Mouse (Mus musculus): ENCODE measurements around the gene Zp2. TPM values are rescaled to one million over a fixed set of nuclear protein-coding genes. Genes with fewer than 3 reads are reported as not detected.
A peak's percentile ranks its signal among the peaks of the same experiment; 100 is the strongest.

Zp2 gene
- polyA plus RNA-seq, 1 experiment, result not detected

GRCm38 (mm10) chr7:120163581-120164251 is 18.6 kb upstream of the Zp2 start:
- no peaks in the 10 kb centered on the region for H3K4me1 ChIP-seq (ENCODE audit: control insufficient read depth, insufficient read depth, insufficient read length, low read length)
- H3K4me3 ChIP-seq (ENCODE audit: insufficient read depth, low read depth, low read length), result no peak overlapping the region
- no peak overlapping the region for H3K27ac ChIP-seq (replicated peaks; ENCODE audit: low read depth, low read length)

DNA sequence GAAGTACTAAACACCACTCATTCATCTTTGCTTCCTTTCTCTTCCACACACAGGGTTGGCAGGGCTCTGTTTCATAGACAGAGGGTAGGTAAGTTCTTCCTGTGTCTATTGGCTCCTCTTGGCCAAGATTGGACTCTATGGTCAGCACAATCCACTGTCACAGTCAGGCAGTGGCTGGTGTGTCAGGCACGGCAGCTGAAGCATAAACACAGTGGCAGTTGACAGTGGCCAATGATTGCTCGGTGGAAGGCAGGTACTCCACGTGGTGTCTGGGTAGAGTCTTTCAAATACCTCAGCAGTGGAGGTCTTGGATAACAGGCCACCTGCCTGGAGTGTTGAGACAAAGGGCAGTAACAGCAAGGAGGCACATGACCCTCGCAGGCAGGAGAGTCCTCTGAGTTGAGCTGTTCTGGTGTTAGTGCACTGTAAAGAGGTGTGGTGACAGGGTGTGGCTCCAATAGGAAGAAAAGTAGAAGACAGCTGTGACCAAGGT is 13.1 kb upstream of the Zp2 start:
- H3K4me3 ChIP-seq (ENCODE audit: insufficient read depth, low read depth, low read length), result no peak overlapping the region
- H3K4me1 ChIP-seq (ENCODE audit: control insufficient read depth, insufficient read depth, insufficient read length, low read length), result no peaks in the 10 kb centered on the region
- no peak overlapping the region for H3K27ac ChIP-seq (replicated peaks; ENCODE audit: low read depth, low read length)

DNA sequence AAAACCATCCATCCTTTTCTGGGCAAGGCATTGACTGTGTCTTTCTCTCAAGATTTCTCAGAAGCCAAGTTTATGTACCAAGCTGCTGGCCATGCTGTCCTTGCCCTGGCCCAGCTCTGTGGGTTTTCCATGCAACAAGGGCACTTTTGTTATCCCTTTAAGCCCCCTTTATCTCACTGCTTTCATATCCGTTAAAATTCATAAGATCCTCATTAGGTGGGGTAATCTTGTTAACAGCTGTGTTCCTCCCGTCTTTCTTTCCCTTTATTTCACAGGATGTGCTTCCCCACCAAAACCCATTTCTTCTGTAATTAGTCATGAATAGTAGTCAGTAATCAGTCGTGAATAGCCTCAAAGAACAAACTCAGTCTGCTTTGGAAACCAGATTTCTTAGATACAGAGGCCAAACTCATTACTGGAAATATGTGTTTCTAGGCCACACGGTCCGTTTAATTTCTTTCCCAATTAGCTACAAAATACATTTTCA is 12.5 kb upstream of the Zp2 start:
- Histone ChIP-seq H3K4me1 (ENCODE audit: control insufficient read depth, insufficient read depth, insufficient read length, low read length) (no peaks in the 10 kb centered on the region), H3K4me3 (ENCODE audit: insufficient read depth, low read depth, low read length) (no peak overlapping the region), H3K27ac (replicated peaks; ENCODE audit: low read depth, low read length) (no peak overlapping the region)

DNA sequence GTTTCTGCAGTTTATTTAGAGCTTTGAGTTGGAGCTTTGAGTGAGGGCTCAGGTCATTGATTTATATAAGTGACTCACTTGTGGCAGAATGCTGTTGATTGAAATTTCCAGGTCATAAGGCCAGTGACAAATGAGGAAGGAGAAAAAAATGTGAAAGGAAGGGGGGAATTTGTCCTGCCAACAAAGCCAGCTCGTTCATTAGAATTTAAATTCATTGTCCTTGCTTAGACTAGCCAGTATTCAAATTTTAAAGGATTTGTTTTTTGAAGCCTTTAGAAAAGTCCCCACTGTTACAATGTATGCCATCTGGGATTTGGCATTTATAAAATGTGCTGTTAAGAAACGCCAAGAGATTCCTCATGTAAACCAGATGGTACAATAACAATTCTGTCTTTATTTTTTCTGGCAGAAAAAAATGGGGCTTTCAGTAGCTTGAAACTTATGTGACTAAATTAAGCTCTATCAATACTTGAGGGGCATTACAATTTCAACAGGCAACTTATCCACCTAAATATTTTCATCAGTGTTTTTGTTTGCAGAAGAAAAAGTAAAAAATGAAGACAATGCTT is 11.8 kb upstream of the Zp2 start:
- Histone ChIP-seq H3K27ac (replicated peaks; ENCODE audit: low read depth, low read length) (no peak overlapping the region), H3K4me1 (ENCODE audit: control insufficient read depth, insufficient read depth, insufficient read length, low read length) (no peaks in the 10 kb centered on the region), H3K4me3 (ENCODE audit: insufficient read depth, low read depth, low read length) (no peak overlapping the region)

DNA sequence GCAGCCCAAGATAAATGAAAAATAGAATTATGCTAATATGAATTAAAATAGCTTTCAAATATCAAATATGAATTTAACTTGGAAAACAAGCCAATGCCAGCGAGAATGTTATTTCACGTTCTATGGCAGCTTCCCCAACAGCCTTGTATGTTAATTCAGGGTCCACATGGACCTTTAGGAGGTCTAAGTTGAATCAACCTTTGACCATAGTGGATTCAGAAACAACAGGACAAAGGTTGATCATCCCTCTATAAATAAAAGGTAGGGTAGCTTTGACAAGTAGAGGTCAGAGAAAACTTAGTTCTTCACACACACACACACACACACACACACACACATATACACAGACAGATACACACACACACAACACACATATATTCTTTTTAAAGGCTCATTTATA is 5.8 kb upstream of the Zp2 start:
- no peaks in the 10 kb centered on the region; the same call in 1 of the 2 replicates for H3K4me1 ChIP-seq (ENCODE audit: control insufficient read depth, insufficient read depth, insufficient read length, low read length)

GRCm38 (mm10) chr7:120150257-120150656 is 5.2 kb upstream of the Zp2 start:
- Histone ChIP-seq H3K4me3 (ENCODE audit: insufficient read depth, low read depth, low read length) (no peak overlapping the region), H3K4me1 (ENCODE audit: control insufficient read depth, insufficient read depth, insufficient read length, low read length) (no peaks in the 10 kb centered on the region; the same call in 1 of the 2 replicates), H3K27ac (replicated peaks; ENCODE audit: low read depth, low read length) (0 out of 2 replicates have a peak overlapping the region, but pooled peaks have one; percentile 11)

More for the DNA sequence above, 5.8 kb upstream of the Zp2 start:
- H3K27ac ChIP-seq (replicated peaks; ENCODE audit: low read depth, low read length), result no peak overlapping the region
- H3K4me3 ChIP-seq (ENCODE audit: insufficient read depth, low read depth, low read length), result no peak overlapping the region

GRCm38 (mm10) chr7:120142743-120143142 is 2.3 kb downstream of the Zp2 start:
- H3K27ac ChIP-seq (replicated peaks; ENCODE audit: low read depth, low read length), result no peak overlapping the region
- no peak overlapping the region for H3K4me3 ChIP-seq (ENCODE audit: insufficient read depth, low read depth, low read length)
- H3K4me1 ChIP-seq (ENCODE audit: control insufficient read depth, insufficient read depth, insufficient read length, low read length), result no peaks in the 10 kb centered on the region

GRCm38 (mm10) chr7:120128951-120129350 is 16.1 kb downstream of the Zp2 start:
- Histone ChIP-seq H3K4me3 (ENCODE audit: insufficient read depth, low read depth, low read length) (no peak overlapping the region), H3K4me1 (ENCODE audit: control insufficient read depth, insufficient read depth, insufficient read length, low read length) (0 out of 2 replicates have a peak, but pooled peaks cover 2% of the 10 kb centered on the region), H3K27ac (replicated peaks; ENCODE audit: low read depth, low read length) (no peak overlapping the region)

DNA sequence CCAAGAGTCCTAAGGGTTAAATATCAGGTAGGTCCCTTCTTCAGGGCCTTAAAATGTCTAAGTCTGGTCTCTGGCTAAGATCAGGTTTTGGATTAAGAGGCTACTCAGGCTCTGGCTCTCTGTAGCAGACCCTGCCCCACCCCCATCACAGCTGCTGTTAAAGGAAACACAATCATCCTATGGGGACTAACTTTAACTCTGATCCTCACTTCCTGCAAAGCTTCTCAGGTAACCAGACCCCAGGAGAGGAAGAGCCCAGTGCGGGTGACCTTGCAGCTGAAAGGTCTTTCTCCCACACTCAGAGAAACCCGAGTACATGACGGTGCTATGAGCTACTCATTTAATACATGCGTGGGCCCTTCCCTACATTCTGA is 17.4 kb downstream of the Zp2 start:
- 0 out of 2 replicates have a peak, but pooled peaks cover 2% of the 10 kb centered on the region for H3K4me1 ChIP-seq (ENCODE audit: control insufficient read depth, insufficient read depth, insufficient read length, low read length)
- H3K27ac ChIP-seq (replicated peaks; ENCODE audit: low read depth, low read length), result no peak overlapping the region
- no peak overlapping the region for H3K4me3 ChIP-seq (ENCODE audit: insufficient read depth, low read depth, low read length)

- Histone ChIP-seq H3K27ac (replicated peaks; ENCODE audit: low read depth, low read length) (no peak overlapping the region), H3K4me1 (ENCODE audit: control insufficient read depth, insufficient read depth, insufficient read length, low read length) (0 out of 2 replicates have a peak, but pooled peaks cover 2% of the 10 kb centered on the region), H3K4me3 (ENCODE audit: insufficient read depth, low read depth, low read length) (no peak overlapping the region)
Observed at GRCm38 (mm10) chr7:120126976-120127685, 18.0 kb downstream of the Zp2 start.

GRCm38 (mm10) chr7:120124844-120125243 is 20.2 kb downstream of the Zp2 start:
- Histone ChIP-seq H3K4me1 (ENCODE audit: control insufficient read depth, insufficient read depth, insufficient read length, low read length) (0 out of 2 replicates have a peak, but pooled peaks cover 2% of the 10 kb centered on the region), H3K27ac (replicated peaks; ENCODE audit: low read depth, low read length) (no peak overlapping the region), H3K4me3 (ENCODE audit: insufficient read depth, low read depth, low read length) (no peak overlapping the region)

GRCm38 (mm10) chr7:120123776-120124175 is 21.3 kb downstream of the Zp2 start:
- Histone ChIP-seq H3K27ac (replicated peaks; ENCODE audit: low read depth, low read length) (no peak overlapping the region), H3K4me1 (ENCODE audit: control insufficient read depth, insufficient read depth, insufficient read length, low read length) (0 out of 2 replicates have a peak, but pooled peaks cover 2% of the 10 kb centered on the region), H3K4me3 (ENCODE audit: insufficient read depth, low read depth, low read length) (no peak overlapping the region)

GRCm38 (mm10) chr7:120117529-120117928 is 27.6 kb downstream of the Zp2 start:
- Histone ChIP-seq H3K4me1 (ENCODE audit: control insufficient read depth, insufficient read depth, insufficient read length, low read length) (no peaks in the 10 kb centered on the region), H3K27ac (replicated peaks; ENCODE audit: low read depth, low read length) (no peak overlapping the region), H3K4me3 (ENCODE audit: insufficient read depth, low read depth, low read length) (no peak overlapping the region)

DNA sequence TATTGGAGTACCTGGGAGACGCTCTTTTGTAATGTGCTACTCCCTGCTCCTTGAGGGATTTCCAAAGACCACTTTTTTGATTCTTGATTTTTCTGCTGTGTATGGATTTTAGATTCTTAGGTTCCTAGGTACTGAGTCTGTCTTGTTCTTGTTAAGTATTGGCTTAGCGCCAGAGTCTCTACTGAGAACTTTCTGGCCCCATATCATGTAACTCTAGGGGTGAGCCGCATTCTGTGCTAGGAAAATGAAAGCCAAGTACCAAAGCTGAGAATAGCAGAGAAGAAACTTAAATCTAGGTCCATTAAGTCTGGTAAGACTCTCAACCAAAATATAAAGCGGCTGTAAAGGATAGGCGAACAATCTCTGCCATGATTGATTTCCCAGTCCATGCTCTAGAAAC is 28.1 kb downstream of the Zp2 start:
- H3K27ac ChIP-seq (replicated peaks; ENCODE audit: low read depth, low read length), result no peak overlapping the region
- H3K4me3 ChIP-seq (ENCODE audit: insufficient read depth, low read depth, low read length), result no peak overlapping the region
- H3K4me1 ChIP-seq (ENCODE audit: control insufficient read depth, insufficient read depth, insufficient read length, low read length), result no peaks in the 10 kb centered on the region

DNA sequence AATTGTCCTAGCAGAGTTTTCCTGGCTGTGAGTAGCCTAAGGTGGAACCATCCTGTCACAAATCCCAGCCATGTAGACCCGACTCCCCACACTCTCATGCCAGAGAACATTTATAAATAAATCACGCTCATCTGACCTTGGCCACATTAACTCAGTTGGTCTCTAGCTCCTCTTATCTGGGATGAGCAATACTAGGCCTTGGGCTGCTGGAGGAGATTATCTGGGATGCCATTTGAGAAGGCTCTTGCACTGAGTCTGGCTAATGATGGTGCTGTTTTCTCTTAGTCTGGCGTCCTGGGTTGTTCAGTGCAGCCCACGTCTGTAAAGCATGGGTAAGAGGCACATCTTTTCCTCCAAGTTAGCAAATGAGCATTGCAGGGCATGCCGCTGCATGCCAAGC is 35.4 kb downstream of the Zp2 start:
- Histone ChIP-seq H3K4me3 (ENCODE audit: insufficient read depth, low read depth, low read length) (no peak overlapping the region), H3K4me1 (ENCODE audit: control insufficient read depth, insufficient read depth, insufficient read length, low read length) (no peaks in the 10 kb centered on the region), H3K27ac (replicated peaks; ENCODE audit: low read depth, low read length) (no peak overlapping the region)

Data from brown adipose tissue, adult 24 weeks (tissue).